Mouse (Mus musculus): ENCODE results near the gene Cabp2. TPM values are rescaled to one million over a fixed set of nuclear protein-coding genes. Genes with fewer than 3 reads are reported as not detected.
"Not testable (repeated sequence)": the region's sequence is repeated elsewhere in the genome, so short reads cannot be mapped to it uniquely, and the experiment has no call there.

The Cabp2 gene
- total RNA-seq, 2 experiments from 2014 or later, result not detected

DNA sequence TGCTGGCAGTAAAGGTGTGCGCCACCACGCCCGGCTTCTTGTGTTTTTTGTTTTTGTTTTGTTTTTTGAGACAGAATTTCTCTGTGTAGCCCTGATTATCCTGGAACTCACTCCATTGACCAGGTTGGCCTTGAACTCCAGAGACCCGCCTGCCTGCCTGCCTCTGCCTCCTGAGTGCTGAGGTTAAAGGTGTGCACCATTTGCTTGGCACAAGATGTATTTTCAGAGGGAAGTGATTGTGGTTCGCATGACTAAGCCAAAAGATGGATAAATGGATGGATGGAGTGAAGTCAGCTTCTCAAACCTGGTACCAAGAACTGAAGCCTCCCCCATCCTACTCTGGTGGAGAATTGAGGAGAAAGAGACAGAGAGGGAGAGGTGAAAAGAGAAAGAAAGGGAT, 26.8 kb upstream of the Cabp2 start:
- DNase-seq, result no peak
- intact Hi-C loops (cut with DNase I; ENCODE audit: low total_unique reads), result no loop called here

DNA sequence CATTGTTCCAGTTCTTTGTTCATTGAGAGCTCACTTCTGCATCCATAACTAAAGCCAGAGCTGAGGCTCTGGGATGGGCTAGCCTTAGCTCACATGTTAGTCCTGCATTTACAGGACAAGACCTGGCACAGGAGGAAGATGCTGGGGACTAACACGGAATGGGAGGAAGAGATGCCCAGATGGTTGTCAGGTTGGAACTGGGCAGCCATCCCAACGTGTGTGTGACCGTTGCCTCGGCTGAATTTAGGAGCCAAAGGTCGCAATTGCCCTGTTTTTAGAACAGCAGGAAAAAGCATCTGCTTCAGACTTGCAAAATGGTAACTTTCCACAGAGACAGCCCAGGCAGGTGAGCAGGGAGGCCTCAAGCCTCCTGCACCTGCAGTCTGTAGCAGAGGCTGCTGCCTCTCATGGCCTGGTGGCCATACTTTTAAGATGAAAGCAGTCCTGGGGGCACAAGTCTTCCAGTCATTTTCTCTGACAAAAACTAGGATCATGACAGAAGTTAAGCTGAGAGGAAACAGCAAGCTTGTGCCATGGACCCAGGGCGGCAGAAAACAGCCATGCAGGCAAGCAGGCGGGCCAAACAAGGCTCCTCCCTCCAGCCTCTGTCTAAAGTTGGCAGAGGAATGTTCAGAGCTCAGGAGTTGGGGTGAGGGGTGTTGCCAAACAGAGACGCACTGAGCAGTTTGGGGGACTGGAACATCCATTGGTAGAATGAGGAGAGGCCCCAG, 26.0 kb upstream of the Cabp2 start:
- intact Hi-C loops (cut with DNase I; ENCODE audit: low total_unique reads), result no loop called here
- DNase-seq, result no peak

DNA sequence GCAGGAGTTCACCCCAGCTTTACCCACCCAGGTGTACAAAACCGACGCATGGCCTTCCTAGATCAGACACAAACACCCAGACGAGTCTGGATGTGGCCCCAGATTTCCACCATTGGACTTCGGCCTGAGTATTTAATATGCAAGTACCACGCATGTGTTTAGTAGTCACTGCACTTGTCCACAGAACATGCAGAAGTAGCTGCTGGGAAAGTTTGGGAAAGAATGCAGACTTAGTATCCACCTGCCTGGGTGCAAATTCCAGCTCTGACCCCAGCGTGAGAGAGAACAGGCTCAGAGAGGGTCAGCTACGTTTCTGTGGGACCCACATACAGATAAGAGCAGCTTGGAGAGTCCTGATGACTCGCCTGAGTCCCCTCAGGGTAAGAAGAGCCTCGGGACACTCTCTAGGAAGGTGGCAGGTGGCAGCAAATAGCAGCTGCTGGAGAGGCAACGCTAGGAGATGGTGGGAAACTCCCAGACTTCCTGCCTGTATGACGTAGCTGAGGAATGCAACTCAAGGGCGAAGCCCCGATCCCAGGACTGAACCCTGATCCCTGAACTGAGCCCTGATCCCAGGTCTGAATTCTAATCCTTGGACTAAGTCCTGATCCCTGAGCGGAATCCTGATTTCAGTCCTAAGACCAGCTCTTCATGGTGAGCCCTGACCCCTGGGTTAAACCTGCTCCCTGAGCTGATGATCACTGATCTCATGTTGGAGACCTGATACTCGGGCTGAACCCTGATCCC, 25.3 kb upstream of the Cabp2 start:
- intact Hi-C loops (cut with DNase I; ENCODE audit: low total_unique reads), result no loop called here
- no peak for DNase-seq

DNA sequence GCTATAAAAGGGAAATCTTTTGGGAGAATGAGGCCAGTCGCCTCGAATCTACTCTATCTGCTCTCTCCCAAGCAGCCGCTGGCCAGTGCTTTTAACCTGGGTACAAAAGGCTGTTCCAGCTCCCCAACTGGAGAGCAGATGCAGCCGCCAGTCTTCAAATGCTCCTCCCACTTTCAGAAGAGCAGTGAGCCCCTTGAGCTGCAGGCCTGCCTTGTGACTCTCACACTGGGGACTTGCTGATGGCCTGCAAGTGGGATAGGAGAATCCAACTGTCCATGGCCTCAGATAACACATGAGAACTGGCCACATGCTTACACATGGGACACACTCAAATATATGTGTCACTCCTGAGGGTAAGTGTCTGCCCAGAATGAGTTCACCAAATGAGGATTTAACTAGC, 24.7 kb upstream of the Cabp2 start:
- intact Hi-C loops (cut with DNase I; ENCODE audit: low total_unique reads), result no loop called here
- DNase-seq, result no peak

DNA sequence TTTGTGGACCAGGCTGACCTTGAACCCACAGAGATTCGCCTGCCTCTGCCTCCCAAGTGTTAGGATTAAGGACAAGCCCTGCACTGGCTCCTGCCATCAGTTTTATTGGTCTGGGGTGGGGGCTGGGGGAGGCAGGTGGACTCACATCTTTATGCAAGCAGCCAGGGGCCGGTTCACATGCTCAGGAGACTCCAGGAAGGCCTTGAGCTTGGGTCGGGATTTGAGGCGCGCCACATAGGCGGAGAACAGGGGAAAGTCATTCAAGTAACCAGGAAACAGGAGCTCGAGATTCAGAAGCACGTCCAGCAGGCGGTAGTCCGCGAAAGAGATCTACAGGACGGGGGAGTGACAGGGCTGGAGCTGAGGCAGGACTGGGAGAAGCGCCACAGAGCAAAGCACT, 24.0 kb upstream of the Cabp2 start:
- intact Hi-C loops (cut with DNase I; ENCODE audit: low total_unique reads), result no loop called here
- DNase-seq, result no peak

DNA sequence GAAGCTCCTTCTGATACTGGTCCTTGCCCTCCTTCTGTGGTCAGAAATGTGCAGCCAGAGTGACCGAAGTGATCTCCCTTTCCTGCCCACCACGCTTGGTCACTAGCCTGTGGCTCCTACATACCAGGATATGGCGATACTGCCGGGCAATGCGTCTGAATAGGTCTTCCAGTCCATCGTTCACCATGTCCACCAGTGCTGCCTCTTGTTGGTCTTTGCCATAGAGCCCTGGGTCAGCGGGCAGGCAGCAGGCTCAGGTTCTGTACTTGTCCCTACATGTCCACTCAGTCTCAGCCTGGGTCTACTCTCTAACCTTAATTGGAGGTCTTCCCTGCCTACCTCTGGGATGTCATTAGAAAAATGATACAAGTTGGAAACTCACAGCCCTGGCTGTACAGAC, 23.4 kb upstream of the Cabp2 start:
- no peak for DNase-seq
- intact Hi-C loops (cut with DNase I; ENCODE audit: low total_unique reads), result no loop called here

DNA sequence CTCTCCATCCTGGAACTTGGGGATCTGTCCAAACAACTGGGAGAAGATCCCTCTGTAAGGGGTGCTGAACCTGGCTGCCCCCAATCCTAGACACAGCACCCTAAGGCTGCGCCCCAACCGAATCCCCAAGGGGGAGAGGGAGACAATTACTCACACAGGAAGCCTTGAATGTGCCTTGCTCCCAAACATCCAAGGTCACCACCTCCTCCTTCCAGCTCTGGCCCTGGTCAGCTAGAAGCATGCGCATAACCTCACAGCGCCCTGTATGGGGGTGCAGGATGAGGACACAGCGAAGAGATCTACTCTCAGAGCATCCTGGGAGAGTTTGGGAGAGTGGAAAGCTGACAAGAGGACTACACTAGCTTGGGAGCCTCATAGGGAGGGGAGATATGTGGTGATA, 22.8 kb upstream of the Cabp2 start:
- intact Hi-C loops (cut with DNase I; ENCODE audit: low total_unique reads), result no loop called here
- DNase-seq, result no peak

DNA sequence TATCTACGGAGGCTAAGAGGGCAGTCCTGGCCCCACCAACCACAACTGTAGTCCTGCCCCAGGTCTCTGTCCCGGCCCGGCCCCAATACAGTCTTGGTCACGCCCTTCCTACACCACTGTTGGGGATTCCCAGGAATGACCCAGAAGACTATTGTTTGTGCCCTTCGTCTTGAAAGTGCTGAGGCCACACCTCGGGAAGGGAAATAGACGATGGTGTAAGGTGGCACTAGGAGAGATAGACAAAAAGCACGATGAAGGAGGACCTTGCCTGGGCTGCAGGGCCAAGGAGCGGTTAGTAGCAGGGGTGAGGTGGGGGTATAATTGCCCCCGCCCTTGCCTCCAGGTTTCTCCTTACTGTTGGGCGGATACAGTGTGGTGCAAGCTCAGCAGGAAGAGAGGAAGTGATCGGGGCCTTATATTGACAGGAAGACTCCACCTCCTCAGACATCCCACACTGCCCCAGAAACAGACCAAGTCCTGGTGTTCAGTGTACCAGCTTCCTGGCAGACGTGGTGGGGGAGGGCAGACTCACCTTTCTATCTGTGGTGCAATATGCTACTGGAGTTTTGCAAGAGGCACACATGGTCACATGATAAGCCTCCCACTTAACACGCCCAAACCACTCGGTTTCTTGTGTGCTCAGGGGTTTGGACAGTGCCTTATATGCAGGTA, 22.2 kb upstream of the Cabp2 start, which contains the start of gene Gstp3:
Gstp3 (minus strand) TSS at position 501 of the 672 bp plus-strand sequence.
- intact Hi-C loops (cut with DNase I; ENCODE audit: low total_unique reads), result no loop called here

DNA sequence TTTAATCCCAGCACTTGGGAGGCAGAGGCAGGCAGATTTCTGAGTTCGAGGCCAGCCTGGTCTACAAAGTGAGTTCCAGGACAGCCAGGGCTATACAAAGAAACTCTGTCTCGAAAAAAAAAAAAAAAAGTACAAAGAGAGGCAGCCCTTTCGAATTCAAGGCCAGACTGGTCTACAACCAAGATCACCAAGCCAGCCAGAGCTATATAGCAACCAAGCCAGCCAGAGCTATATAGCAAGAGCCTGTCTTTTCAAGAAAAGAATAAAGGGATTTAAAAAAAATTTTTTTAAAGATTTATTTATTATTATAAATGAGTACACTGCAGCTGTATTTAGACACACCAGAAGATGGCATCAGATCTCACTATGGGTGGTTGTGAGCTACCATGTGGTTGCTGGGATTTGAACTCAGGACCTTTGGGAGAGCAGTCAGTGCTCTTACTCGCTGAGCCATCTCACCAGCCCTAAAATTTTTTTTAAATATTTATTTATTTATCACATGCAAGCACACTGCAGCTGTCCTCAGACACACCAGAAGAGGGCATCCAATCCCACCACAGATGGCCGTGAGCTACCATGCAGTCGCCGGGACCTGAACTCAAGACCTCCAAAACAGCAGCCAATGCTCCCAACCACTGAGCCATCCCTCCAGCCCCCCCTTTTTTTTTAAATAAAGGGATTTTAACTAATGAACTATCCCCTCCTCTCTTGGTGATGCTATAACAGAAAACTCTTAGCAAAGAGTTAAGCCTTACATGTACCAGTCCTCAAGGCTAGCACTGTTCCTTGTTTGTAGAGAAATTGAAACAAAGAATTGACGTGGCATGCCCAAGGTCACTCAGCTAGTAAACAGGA, 21.1 kb upstream of the Cabp2 start:
- intact Hi-C loops (cut with DNase I; ENCODE audit: low total_unique reads); DNase-seq: not testable (repeated sequence)

More for the DNA sequence above, 22.2 kb upstream of the Cabp2 start, which contains the start of gene Gstp3:
- no peak for DNase-seq

DNA sequence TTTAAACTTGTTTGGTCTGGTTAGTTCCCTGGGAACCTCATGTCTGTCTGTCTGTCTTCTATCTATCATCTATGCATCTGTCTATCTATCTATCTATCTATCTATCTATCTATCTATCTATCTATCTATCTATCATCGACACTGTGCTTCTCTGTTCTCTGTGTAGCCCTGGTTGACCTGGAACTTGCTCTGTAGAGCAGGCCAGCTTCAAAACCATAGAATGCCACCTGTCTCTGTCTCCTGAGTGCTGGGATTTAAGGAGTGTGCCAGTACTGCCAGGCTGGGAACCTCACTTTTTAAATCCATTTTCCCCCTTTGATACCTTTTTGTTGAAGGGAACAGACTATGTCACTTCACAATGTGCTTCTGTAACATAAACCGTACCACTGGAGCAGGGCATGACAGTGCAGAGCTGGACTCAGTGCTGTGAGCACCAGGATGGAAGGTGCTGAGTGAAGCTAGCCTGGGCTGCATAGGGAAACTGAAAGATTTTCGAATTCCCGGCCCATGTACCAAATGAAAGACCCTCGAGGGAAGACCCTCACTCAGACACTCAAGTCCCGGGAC, 20.4 kb upstream of the Cabp2 start:
- intact Hi-C loops (cut with DNase I; ENCODE audit: low total_unique reads), result no loop called here
- no peak for DNase-seq

DNA sequence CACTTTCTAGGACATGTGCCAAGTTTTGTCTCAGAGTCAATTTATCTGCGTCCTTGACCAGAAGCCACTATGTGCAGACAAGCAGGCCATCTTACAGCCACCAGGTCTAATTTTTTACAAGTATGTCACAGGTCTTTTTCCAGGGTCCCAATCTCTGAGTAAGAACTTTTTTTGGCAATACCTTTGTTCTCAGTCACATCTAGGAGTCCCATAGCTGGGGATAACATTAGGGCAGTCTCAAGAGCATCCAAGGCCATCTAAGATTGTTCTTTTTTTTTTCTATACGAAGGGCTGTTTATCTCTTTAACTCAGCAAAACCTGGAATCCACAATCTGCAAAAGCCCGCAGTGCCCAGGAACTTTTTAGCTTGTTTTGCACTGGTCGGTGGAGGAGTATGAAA, 18.0 kb upstream of the Cabp2 start:
- intact Hi-C loops (cut with DNase I; ENCODE audit: low total_unique reads); DNase-seq: not testable (repeated sequence)

DNA sequence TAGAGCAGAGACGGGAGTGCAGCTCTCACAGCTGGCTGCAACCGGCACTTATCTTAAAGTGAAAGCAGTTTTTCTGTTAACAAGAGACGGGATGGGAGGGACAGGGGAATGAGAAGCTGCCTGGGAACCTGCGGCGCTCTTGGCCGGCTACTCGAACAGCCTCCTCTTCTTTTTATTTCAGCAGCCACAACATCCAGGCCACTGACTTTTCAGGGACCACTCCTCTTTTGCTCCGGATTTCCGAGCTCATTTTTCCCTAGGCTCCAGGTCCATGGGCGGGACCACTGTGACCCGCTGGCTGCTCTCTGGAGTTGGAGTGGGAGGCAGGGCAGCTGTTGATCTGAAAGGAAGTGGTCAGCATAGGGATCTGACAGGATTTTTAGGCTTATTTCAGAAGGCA, 16.9 kb upstream of the Cabp2 start:
- intact Hi-C loops (cut with DNase I; ENCODE audit: low total_unique reads), result not testable (repeated sequence)

DNA sequence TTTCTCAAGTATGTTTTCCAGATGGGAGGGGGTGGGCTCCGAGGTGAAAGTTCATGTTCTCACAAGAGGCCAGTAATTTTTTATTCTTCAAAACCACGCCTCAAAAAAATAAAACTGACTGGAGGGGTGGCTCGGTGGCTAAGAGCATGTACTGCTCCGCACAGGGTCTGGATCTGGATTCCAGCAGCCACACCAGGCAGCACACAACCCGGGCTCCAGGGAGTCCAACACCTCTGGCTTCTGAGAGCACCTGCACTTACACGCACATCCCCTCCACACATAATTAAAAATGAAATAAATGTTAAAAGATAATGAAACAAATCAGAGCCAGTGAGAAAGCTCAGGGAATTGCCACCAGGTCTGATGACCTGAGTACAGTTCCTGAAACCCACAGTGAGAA, 15.1 kb upstream of the Cabp2 start:
- intact Hi-C loops (cut with DNase I; ENCODE audit: low total_unique reads), result no loop called here
- DNase-seq, result no peak

More for the DNA sequence above, 16.9 kb upstream of the Cabp2 start:
- DNase-seq, result not testable (repeated sequence)

DNA sequence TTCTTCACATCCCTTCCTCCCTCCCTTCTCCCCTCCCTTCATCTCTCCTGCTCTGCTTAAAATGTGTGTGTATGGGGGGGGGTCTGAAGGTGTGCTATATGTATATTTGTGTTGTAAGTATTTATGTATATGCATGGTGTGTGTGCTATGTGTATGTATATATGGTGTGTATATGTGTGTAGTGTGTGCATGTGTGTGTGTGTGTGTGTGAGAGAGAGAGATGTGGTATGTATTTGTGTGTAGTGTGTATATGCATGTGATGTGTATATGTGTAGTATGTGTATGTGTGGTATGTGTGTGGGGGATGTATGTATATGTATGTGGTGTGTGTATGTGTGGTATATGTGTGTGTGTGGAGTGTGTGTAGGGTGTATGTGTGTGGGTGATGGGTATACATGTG, 14.5 kb upstream of the Cabp2 start:
- DNase-seq, result no peak
- intact Hi-C loops (cut with DNase I; ENCODE audit: low total_unique reads), result no loop called here

DNA sequence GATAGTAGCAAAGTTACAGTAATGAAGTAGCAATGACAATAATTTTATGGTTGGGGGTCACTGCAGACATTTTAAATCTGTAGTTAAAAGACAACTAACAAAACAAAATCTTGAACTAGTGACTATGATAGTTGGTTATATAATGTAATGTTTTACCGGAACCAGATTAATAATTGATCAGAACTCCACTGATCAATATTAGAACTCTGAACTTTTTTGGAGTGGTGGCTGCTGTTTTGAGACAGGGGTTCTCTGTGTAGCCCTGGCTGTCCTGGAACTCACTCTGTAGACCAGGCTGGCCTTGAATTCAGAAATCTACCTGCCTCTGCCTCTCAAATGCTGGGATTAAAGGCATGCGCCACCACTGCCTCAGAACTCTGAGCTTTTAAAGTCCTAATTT, 13.1 kb upstream of the Cabp2 start:
- intact Hi-C loops (cut with DNase I; ENCODE audit: low total_unique reads); DNase-seq: not testable (repeated sequence)

DNA sequence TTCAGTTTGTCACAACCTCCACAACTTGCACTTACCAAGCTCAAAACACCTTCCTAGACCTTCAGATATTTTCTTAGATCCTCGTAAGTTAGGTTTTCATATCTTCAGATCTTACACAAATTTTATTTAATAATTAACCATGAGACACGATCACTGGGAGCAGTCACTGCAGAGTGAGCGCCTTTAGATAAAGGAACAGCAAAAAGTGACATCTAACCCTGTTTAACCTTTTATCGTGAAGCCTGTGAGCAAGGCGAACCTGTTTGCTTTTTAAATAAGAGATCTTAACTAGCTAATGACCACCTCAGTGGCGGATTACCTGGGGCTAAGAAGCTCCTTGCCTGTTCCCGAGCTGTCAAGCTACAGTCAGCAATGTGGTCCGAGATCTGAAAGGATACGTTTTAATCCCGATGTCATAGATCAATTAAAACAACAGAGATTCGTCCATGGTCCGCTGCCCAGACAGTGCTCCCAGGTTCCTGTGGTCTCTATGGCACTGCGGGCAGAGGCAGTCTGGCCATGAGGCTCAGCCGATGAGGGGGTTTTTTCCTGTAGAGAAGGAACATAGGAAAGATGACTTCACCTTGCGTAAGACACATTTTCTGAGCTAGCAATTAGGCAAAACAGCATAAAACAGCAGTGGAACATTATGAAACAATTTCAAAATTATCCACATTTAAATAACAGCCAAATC, 12.5 kb upstream of the Cabp2 start:
- DNase-seq, result no peak
- intact Hi-C loops (cut with DNase I; ENCODE audit: low total_unique reads), result no loop called here

DNA sequence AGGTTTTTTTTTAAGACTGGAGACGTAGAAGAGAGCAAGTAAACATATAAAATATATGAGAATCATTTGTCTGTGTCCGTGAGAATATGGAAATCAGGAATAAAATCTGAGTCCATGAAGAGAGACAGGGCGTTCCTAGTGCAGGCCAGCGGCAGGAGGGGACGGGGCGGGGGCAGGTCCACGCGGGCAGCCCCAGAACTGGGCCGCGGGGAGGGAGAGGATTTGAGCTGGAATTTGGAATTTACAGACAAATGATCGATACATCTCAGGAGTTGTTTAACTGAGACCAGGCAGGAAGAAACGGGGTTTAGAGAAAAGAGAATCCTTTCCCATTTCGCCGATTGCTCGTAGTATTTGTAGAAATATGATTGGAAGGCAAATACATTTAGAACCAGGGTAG, 11.1 kb upstream of the Cabp2 start:
- no peak for DNase-seq
- intact Hi-C loops (cut with DNase I; ENCODE audit: low total_unique reads), result no loop called here

DNA sequence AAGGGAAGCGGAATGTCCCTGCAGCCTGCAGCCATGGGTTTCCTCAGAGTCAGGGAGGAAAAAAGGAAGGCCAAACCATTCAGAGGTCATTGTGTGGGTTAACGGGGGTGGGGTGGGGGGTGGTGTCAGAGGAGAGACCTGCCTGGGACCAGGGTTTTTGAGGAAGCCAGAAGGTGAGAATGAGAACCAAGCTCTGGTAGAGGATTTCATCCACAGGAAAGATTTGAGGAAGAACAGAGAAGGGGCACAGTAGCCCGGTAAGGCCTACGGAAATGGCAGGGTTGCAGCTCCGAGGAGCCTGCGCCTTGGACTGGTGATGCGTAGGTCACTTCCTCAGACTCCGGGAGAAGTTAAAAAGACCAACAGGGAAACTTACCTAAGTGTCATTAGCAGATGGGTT, 10.6 kb upstream of the Cabp2 start:
- DNase-seq, result no peak
- intact Hi-C loops (cut with DNase I; ENCODE audit: low total_unique reads), result no loop called here

DNA sequence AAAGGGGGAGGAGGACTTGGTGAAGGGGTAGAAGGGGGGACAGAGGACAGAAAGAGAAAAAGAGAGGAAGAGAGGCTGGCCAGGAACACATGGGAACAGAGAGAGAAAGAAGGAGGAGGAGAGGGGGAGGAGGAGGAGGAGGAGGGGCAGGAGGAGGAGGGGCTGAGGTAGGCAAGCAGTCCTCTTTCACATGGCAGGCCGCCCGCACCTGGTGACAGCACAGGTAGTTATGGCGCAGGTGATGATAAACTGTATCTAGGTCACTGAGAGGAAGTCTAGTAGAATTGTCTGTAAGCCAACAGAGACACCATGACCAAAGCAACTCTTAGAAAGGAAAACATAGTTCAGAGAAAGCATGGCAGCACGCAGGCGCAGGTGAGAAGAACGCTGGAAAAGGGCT, 10.0 kb upstream of the Cabp2 start:
- no peak for DNase-seq
- intact Hi-C loops (cut with DNase I; ENCODE audit: low total_unique reads), result no loop called here
